ENCODE assay signal across 8 mouse cellular contexts in the genomic region with DNA sequence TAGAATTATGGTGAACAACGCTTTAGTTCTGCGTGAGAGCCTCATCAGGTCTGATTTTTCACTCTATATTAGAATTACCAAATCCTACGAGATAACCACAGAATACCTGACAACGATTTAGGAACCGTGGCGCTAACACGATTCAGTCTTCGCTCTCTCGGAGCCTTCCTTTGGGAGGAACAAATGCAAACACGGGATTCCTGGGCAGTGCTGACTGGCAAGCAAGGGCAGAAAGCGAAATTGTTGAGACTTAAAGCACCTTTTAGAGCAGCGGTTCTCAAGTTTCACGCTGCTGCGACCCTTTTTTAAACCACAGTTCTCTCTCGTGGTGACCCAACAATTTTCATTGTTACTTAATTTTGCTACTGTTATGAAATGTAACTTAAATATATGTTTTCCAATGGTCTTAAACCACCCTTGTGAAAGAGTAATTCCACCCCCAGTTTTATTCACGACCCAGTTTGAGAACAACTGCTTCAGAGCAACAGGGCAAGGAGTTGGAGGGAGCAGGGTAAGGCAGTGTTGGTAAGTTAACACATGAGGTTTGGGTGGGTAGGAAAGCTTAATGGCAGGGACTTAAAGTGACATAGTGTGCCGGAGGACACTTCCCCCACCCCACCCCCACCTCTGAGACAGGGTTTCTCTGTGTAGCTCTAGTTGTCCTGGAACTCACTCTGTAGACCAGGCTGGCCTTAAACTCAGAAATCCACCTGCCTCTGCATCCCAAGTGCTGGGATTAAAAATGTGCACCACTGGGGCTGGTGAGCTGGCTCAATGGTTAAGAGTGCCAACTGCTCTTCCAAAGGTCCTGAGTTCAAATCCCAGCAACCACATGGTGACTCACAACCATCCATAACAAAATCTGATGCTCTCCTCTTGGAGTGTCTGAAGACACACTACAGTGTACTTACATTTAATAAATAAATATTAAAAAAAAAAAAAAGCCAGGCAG. TPM values are rescaled to one million over a fixed set of nuclear protein-coding genes. Genes with fewer than 3 reads are reported as not detected.
DNase-seq lines count a peak whose midpoint lies in the region; ATAC-seq lines count a peak whose summit lies in the region.

No protein-coding gene starts in this region.

- peak overlapping the region; percentile 62 for H3K4me3 ChIP-seq in heart, embryonic 16.5 days (ENCODE audit: low read length)
- peak overlapping the region; percentile 46 for H3K4me3 ChIP-seq in forebrain, embryonic 14.5 days (ENCODE audit: low read depth, low read length)
- H3K4me3 ChIP-seq in liver, embryonic 16.5 days (ENCODE audit: low read depth, low read length): peak overlapping the region; percentile 68

- DNase-seq in heart, adult 18-20 months: no peak
- peak; percentile 55 for DNase-seq in NIH3T3 (ENCODE audit: low read depth)
- DNase-seq in forebrain, embryonic 14.5 days (ENCODE audit: low spot score): peak; percentile 8
- DNase-seq in ovary, adult 18-20 months (ENCODE audit: low spot score): no peak

- H3K27me3 ChIP-seq in heart, embryonic 16.5 days (ENCODE audit: control insufficient read depth, insufficient read depth, low read length): no peaks in the 10 kb centered on the region
- H3K27me3 ChIP-seq in forebrain, embryonic 14.5 days (replicated peaks; ENCODE audit: control insufficient read depth, insufficient read depth, low read length): no peaks in the 10 kb centered on the region
- no peaks in the 10 kb centered on the region for H3K27me3 ChIP-seq in liver, embryonic 16.5 days (ENCODE audit: control insufficient read depth, insufficient read depth, low read depth, low read length)

- 1% methylated on average over 17 of the region's 17 CpGs for WGBS in heart, embryonic 16.5 days
- 3% methylated on average over 17 of the region's 17 CpGs for WGBS in forebrain, embryonic 14.5 days
- under 1% methylated on average over 17 of the region's 17 CpGs for WGBS in liver, embryonic 16.5 days (ENCODE audit: insufficient replicate concordance)

- peak overlapping the region; percentile 82 for H3K4me2 ChIP-seq in heart, embryonic 16.5 days (ENCODE audit: low read depth, low read length)
- peak overlapping the region; percentile 71 for H3K4me2 ChIP-seq in forebrain, embryonic 14.5 days (ENCODE audit: low read length)
- H3K4me2 ChIP-seq in liver, embryonic 16.5 days (ENCODE audit: low read depth, low read length): peak overlapping the region; percentile 84

- H3K36me3 ChIP-seq in heart, embryonic 16.5 days (ENCODE audit: control insufficient read depth, insufficient read depth): peaks cover 29% of the 10 kb centered on the region
- peaks cover 34% of the 10 kb centered on the region for H3K36me3 ChIP-seq in forebrain, embryonic 14.5 days (ENCODE audit: control insufficient read depth, insufficient read depth, low read length)
- peaks cover 12% of the 10 kb centered on the region for H3K36me3 ChIP-seq in liver, embryonic 16.5 days (ENCODE audit: control insufficient read depth, insufficient read depth)

- no peak for ATAC-seq in heart, embryonic 16.5 days (replicated peaks; ENCODE audit: extremely low read depth, insufficient read depth, low FRiP score)
- no peak for ATAC-seq in forebrain, embryonic 14.5 days
- no peak for ATAC-seq in liver, embryonic 16.5 days (ENCODE audit: low read depth)
- ATAC-seq in erythroid progenitor cell, adult 5-6 weeks (replicated peaks; ENCODE audit: low FRiP score, poor library complexity, severe bottlenecking): no peak
- ATAC-seq in cerebellum, adult (ENCODE audit: insufficient number of reproducible peaks, low FRiP score, low TSS enrichment): no peak

- H3K9me3 ChIP-seq in heart, embryonic 16.5 days (replicated peaks; ENCODE audit: control insufficient read depth, low read length): no peaks in the 10 kb centered on the region
- no peaks in the 10 kb centered on the region for H3K9me3 ChIP-seq in forebrain, embryonic 14.5 days (replicated peaks; ENCODE audit: control insufficient read depth, low read length)
- H3K9me3 ChIP-seq in liver, embryonic 16.5 days (replicated peaks; ENCODE audit: control insufficient read depth, low read length): no peaks in the 10 kb centered on the region

- H3K27ac ChIP-seq in heart, embryonic 16.5 days (ENCODE audit: low read length): peak overlapping the region; percentile 98
- peak overlapping the region; percentile 84 for H3K27ac ChIP-seq in forebrain, embryonic 14.5 days (ENCODE audit: low read depth, low read length)
- peak overlapping the region; percentile 85 for H3K27ac ChIP-seq in liver, embryonic 16.5 days (ENCODE audit: low read length)

- peaks cover 17% of the 10 kb centered on the region for H3K4me1 ChIP-seq in heart, embryonic 16.5 days (ENCODE audit: control insufficient read depth, insufficient read depth, low read length)
- peaks cover 4% of the 10 kb centered on the region; the same call in 1 of the 2 replicates for H3K4me1 ChIP-seq in forebrain, embryonic 14.5 days (ENCODE audit: control insufficient read depth, insufficient read depth, low read length)
- peaks cover 30% of the 10 kb centered on the region for H3K4me1 ChIP-seq in liver, embryonic 16.5 days (ENCODE audit: control insufficient read depth, low read depth, low read length)

- peak overlapping the region; percentile 65 for H3K9ac ChIP-seq in heart, embryonic 16.5 days (ENCODE audit: low read length)
- peak overlapping the region; percentile 64 for H3K9ac ChIP-seq in forebrain, embryonic 14.5 days (ENCODE audit: low read length)
- H3K9ac ChIP-seq in liver, embryonic 16.5 days (ENCODE audit: low read depth, low read length): peak overlapping the region; percentile 64

RNA-seq across cellular contexts. Expression of gene Gpi1, which starts 4.8 kb away (rescaled TPM):
- polyA plus RNA-seq in heart, embryonic 16.5 days (2015; fragmentation: Nextera tagmentation; extraction: Ambion mirVana): 694 and 810 TPM in 2 replicates
- total RNA-seq in heart, adult 18-20 months (2021): 100 to 1,000 TPM; 571 to 604 TPM
- polyA plus RNA-seq in forebrain, embryonic 14.5 days (2014; fragmentation: Nextera tagmentation; extraction: Ambion mirVana): 190 and 199 TPM in 2 replicates
- 187 and 201 TPM in 2 replicates for polyA plus RNA-seq in liver, embryonic 16.5 days (2015; fragmentation: Nextera tagmentation; extraction: Ambion mirVana)
- total RNA-seq in erythroid progenitor cell, adult 5-6 weeks (2015; ENCODE audit: low replicate concordance): 91.5 and 119 TPM in 2 replicates
- 60.7 and 90.5 TPM in 2 replicates for total RNA-seq in erythroid progenitor cell, adult 5-6 weeks (2017; ENCODE audit: low replicate concordance)

RNA-seq across cellular contexts. Expression of gene Gm6096, which starts 16.0 kb away (rescaled TPM):
- 0.42 and 0.52 TPM in 2 replicates for polyA plus RNA-seq in heart, embryonic 16.5 days (2015; fragmentation: Nextera tagmentation; extraction: Ambion mirVana)
- not detected for total RNA-seq in heart, adult 18-20 months (2021)
- not detected in 2 replicates for polyA plus RNA-seq in forebrain, embryonic 14.5 days (2014; fragmentation: Nextera tagmentation; extraction: Ambion mirVana)
- polyA plus RNA-seq in liver, embryonic 16.5 days (2015; fragmentation: Nextera tagmentation; extraction: Ambion mirVana): 0.22 and 0.24 TPM in 2 replicates
- not detected in 2 replicates for total RNA-seq in erythroid progenitor cell, adult 5-6 weeks (2015; ENCODE audit: low replicate concordance)
- total RNA-seq in erythroid progenitor cell, adult 5-6 weeks (2017; ENCODE audit: low replicate concordance): 3.3 TPM in 1 of 2 replicates, not detected in the other

RNA-seq across cellular contexts. Expression of gene Pdcd2l, which starts 38.4 kb away (rescaled TPM):
- 59.3 and 59.5 TPM in 2 replicates for polyA plus RNA-seq in heart, embryonic 16.5 days (2015; fragmentation: Nextera tagmentation; extraction: Ambion mirVana)
- total RNA-seq in heart, adult 18-20 months (2021): 10 to 100 TPM; 18.7 to 23.5 TPM
- 79.4 and 84.3 TPM in 2 replicates for polyA plus RNA-seq in forebrain, embryonic 14.5 days (2014; fragmentation: Nextera tagmentation; extraction: Ambion mirVana)
- 19.8 and 20.0 TPM in 2 replicates for polyA plus RNA-seq in liver, embryonic 16.5 days (2015; fragmentation: Nextera tagmentation; extraction: Ambion mirVana)
- 8.3 and 26.0 TPM in 2 replicates for total RNA-seq in erythroid progenitor cell, adult 5-6 weeks (2015; ENCODE audit: low replicate concordance)
- 2.0 and 15.0 TPM in 2 replicates for total RNA-seq in erythroid progenitor cell, adult 5-6 weeks (2017; ENCODE audit: low replicate concordance)

Comparison
In these comparisons a context has a peak if more than half of its experiments do, and no peak if none do; other contexts are left out.
1. DNase-seq: peak in NIH3T3 (single experiment) and forebrain, embryonic 14.5 days (single experiment); none in heart, adult 18-20 months (0 of 2) and ovary, adult 18-20 months (single experiment).
2. Peak in every context shown above with its lines, with median percentiles within 50 percentile points of each other: H3K27ac ChIP-seq, H3K4me2 ChIP-seq, H3K4me3 ChIP-seq and H3K9ac ChIP-seq.